1 mouse cellular context compared by ENCODE assay signal in the genomic region with DNA sequence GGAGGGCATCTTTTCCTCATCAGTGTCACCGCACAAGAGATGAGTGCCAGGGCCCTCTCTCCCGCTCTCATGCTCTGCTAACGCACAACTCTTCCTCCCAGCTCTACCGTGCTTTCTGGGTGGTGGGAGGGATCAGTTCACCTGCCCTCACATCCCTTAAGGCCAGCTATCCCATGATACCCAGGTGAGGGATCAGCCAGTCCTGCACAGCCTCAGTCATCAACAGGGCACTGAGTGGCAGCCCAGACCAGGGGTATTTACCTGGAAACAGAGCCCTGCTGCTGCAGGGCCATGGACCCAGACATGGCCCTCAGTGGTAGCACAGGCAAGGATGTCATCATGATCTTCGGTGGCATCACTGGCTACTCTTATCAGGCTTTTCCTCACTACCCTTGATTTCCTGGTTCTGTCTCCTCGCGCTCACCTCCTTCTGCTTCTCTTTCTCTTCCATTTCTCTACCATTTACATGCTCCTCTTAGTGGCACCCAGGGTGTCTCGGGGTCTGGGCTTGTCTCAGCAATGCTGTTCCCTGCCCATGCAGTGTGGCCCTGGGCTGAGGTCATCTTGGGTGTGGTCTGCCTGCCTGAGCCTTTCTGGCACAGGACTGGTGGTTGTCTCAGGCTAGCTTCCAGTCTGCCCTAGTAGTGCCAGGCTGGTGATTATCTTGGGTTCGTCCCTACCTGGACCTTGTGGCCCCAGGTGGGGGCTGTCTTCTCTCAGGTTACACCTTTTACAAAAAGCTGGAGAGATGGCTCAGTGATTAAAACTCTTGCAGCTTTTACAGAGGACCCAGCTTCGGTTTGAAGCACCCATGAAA.
TF ChIP-seq lines count a peak whose summit lies in the region.

No protein-coding gene starts in this region.

TF ChIP-seq in CH12.LX, 34 proteins besides CTCF, POLR2A, EP300 and RAD21 (continued from another document):
- TF ChIP-seq ELF1 (IDR thresholded peaks at IDR 0.05; ENCODE audit: low read depth, low read length), result no peak
- TF ChIP-seq USF2 (conservative IDR thresholded peaks at IDR 0.05; ENCODE audit: low read depth, low read length), result no peak
- no peak for TF ChIP-seq MEF2A (IDR thresholded peaks at IDR 0.05; ENCODE audit: borderline replicate concordance, low read depth, low read length)
- TF ChIP-seq CHD1 (IDR thresholded peaks at IDR 0.05; ENCODE audit: low read depth, low read length), result no peak
- no peak for TF ChIP-seq NRF1 (IDR thresholded peaks at IDR 0.05; ENCODE audit: low read depth, low read length)
- no peak for TF ChIP-seq ZKSCAN1 (IDR thresholded peaks at IDR 0.05; ENCODE audit: borderline replicate concordance, low read depth, low read length)
- no peak for TF ChIP-seq KAT2A (IDR thresholded peaks at IDR 0.05; ENCODE audit: insufficient replicate concordance, low read length)
- no peak for TF ChIP-seq UBTF (IDR thresholded peaks at IDR 0.05; ENCODE audit: low read depth, low read length)
- TF ChIP-seq JUN (IDR thresholded peaks at IDR 0.05; ENCODE audit: insufficient read depth, low read depth, low read length), result no peak
- no peak for TF ChIP-seq POLR2AphosphoS2 (IDR thresholded peaks at IDR 0.05; ENCODE audit: low read depth, low read length)
- TF ChIP-seq CHD2 (IDR thresholded peaks at IDR 0.05; ENCODE audit: low read length), result no peak
- TF ChIP-seq SIN3A (IDR thresholded peaks at IDR 0.05; ENCODE audit: low read length), result no peak
- no peak for TF ChIP-seq TBP (conservative IDR thresholded peaks at IDR 0.05; ENCODE audit: low read depth, low read length)
- no peak for TF ChIP-seq GABPA (IDR thresholded peaks at IDR 0.05; ENCODE audit: insufficient replicate concordance, low read depth, low read length)
- no peak for TF ChIP-seq IRF4 (IDR thresholded peaks at IDR 0.05; ENCODE audit: low read depth, low read length)
